Mouse (Mus musculus) layer of hippocampus, adult 18-20 months (tissue): ENCODE data around the gene 4933407L21Rik. TPM values are rescaled to one million over a fixed set of nuclear protein-coding genes. Genes with fewer than 3 reads are reported as not detected.
"Not testable (repeated sequence)": the region's sequence is repeated elsewhere in the genome, so short reads cannot be mapped to it uniquely, and the experiment has no call there.

Experiments used
- DNase-seq, 2 experiments: peaks; one replicate each; pipeline ENCODE4 v3.0.0; 2022; ENCODE audit warnings: low spot score in 2 of 2
- total RNA-seq, 2 experiments: library from RNA; stranded (reverse); gene quantifications; 2 replicates each; pipeline ENCODE4 v1.2.3; 2021

The 4933407L21Rik gene
- total RNA-seq, 2 experiments from 2014 or later, result 3.3 to 4.1 TPM

GRCm38 (mm10) chr1:85957942-85958619 lies 29.8 kb downstream of the 4933407L21Rik start:
- no peak for DNase-seq

GRCm38 (mm10) chr1:85959129-85959888 lies 31.0 kb downstream of the 4933407L21Rik start:
- no peak for DNase-seq

GRCm38 (mm10) chr1:85959889-85960276 lies 31.6 kb downstream of the 4933407L21Rik start:
- DNase-seq, result no peak

GRCm38 (mm10) chr1:85960873-85961272 lies 32.6 kb downstream of the 4933407L21Rik start, which contains the start of gene Gpr55:
TSS of gene Gpr55 (minus strand) at chr1:85961007.
- no peak for DNase-seq

GRCm38 (mm10) chr1:85962081-85962480 lies 33.8 kb downstream of the 4933407L21Rik start:
- DNase-seq, result no peak

- peak in 1 of 2 experiments; percentile 13 for DNase-seq
Observed at GRCm38 (mm10) chr1:85965856-85966255, 37.6 kb downstream of the 4933407L21Rik start.

- DNase-seq, result no peak
Observed at GRCm38 (mm10) chr1:85969081-85969480, 40.8 kb downstream of the 4933407L21Rik start.

- peak; percentile 11 to 27 for DNase-seq
Observed at GRCm38 (mm10) chr1:85969519-85969918, 41.2 kb downstream of the 4933407L21Rik start.

GRCm38 (mm10) chr1:85971070-85971469 lies 42.8 kb downstream of the 4933407L21Rik start:
- DNase-seq, result no peak

GRCm38 (mm10) chr1:85972341-85972740 lies 44.1 kb downstream of the 4933407L21Rik start:
- no peak for DNase-seq

- DNase-seq, result no peak
Observed at GRCm38 (mm10) chr1:85973468-85973877, 45.2 kb downstream of the 4933407L21Rik start.

- DNase-seq, result no peak
Observed at GRCm38 (mm10) chr1:85977709-85978108, 49.4 kb downstream of the 4933407L21Rik start.

- no peak for DNase-seq
Observed at GRCm38 (mm10) chr1:85981738-85982357, 53.6 kb downstream of the 4933407L21Rik start.

GRCm38 (mm10) chr1:85985784-85986183 lies 57.5 kb downstream of the 4933407L21Rik start:
- no peak for DNase-seq

GRCm38 (mm10) chr1:85988351-85988750 lies 60.1 kb downstream of the 4933407L21Rik start:
- DNase-seq, result no peak

- not testable (repeated sequence) for DNase-seq
Observed at GRCm38 (mm10) chr1:85988882-85989281, 60.6 kb downstream of the 4933407L21Rik start.

Other genes with a start within 250 kb of the 4933407L21Rik start
- under 1 TPM; 0.25 to 0.68 TPM for gene A630001G21Rik, start 149.8 kb upstream of the 4933407L21Rik start, total RNA-seq
- 100 to 1,000 TPM; 146 to 163 TPM for gene Cab39, start 135.0 kb upstream of the 4933407L21Rik start, total RNA-seq
- gene Itm2c, start 34.2 kb upstream of the 4933407L21Rik start, total RNA-seq, result 100 to 1,000 TPM; 867 to 891 TPM
- under 1 TPM in 1 of 2 experiments, not detected in 1; 0.08 TPM for gene Gpr55, start 32.5 kb downstream of the 4933407L21Rik start, total RNA-seq
- under 1 TPM; 0.30 to 0.91 TPM for gene Spata3, start 88.3 kb downstream of the 4933407L21Rik start, total RNA-seq
- gene 2810459M11Rik, start 117.4 kb downstream of the 4933407L21Rik start, total RNA-seq, result 10 to 100 TPM; 12.2 to 12.3 TPM
- gene Psmd1, start 135.9 kb downstream of the 4933407L21Rik start, total RNA-seq, result 100 to 1,000 TPM; 108 to 110 TPM
- not detected for gene Htr2b, start 183.5 kb downstream of the 4933407L21Rik start, total RNA-seq
- 1 to 10 TPM; 5.2 to 6.1 TPM for gene Gm21972, start 205.2 kb downstream of the 4933407L21Rik start, total RNA-seq
- gene Armc9, start 226.3 kb downstream of the 4933407L21Rik start, total RNA-seq, result 10 to 100 TPM; 34.5 to 35.6 TPM